Mouse (Mus musculus) cerebellum, adult 2 months (tissue): ENCODE measurements around the gene Cyb5r4.

Experiments
- CTCF ChIP-seq: fragments of 200-500 bp; IDR thresholded peaks from 2 replicates; pipeline ENCODE4 v1.5.1; 2011; ENCODE audit warnings: low read depth, mild to moderate bottlenecking, control low read depth, low read length, moderate library complexity, borderline replicate concordance; ENCODE audit not compliant: insufficient read depth
- POLR2A ChIP-seq: fragments of 200-500 bp; IDR thresholded peaks from 2 replicates; pipeline ENCODE4 v1.6.1; 2011; ENCODE audit warnings: low read length, control low read depth, borderline replicate concordance; ENCODE audit not compliant: insufficient read depth

- no peak for TF ChIP-seq CTCF
- TF ChIP-seq POLR2A, result no peak
Observed at GRCm38 (mm10) chr9:87004701-87005434, 16.9 kb upstream of the Cyb5r4 start.
